Mouse (Mus musculus) stomach, postnatal 0 days (tissue): Measurements from ENCODE around the gene Ctnna2.

Experiments used
- CTCF ChIP-seq: IDR thresholded peaks from 2 replicates; pipeline ENCODE4 v1.5.1; 2016; ENCODE audit warnings: antibody characterized with exemption, low read depth, mild to moderate bottlenecking, moderate library complexity
- EP300 ChIP-seq: optimal IDR thresholded peaks from 2 replicates; pipeline ENCODE3; 2016; ENCODE audit warnings: antibody characterized with exemption

GRCm38 (mm10) chr6:77929375-77929774 lies 50.1 kb downstream of the Ctnna2 start:
- TF ChIP-seq CTCF (no peak), EP300 (no peak)
